Mouse (Mus musculus): Measurements from ENCODE around the gene Ccdc162. TPM values are rescaled to one million over a fixed set of nuclear protein-coding genes. Genes with fewer than 3 reads are reported as not detected.
A peak's percentile ranks its signal among the peaks of the same experiment; 100 is the strongest.
"Not testable (repeated sequence)": the region's sequence is repeated elsewhere in the genome, so short reads cannot be mapped to it uniquely, and the experiment has no call there.

Ccdc162 gene
- polyA plus RNA-seq, 1 experiment from 2014 or later = 0.32 TPM

GRCm38 (mm10) chr10:41684548-41684996, 31.9 kb downstream of the Ccdc162 start:
- H3K27ac ChIP-seq (replicated peaks) = no peak overlapping the region
- peak; percentile 23 for DNase-seq (ENCODE audit: low spot score)
- H3K36me3 ChIP-seq = no peaks in the 10 kb centered on the region
- WGBS = 6% methylated on average over 21 of the region's 21 CpGs
- H3K4me3 ChIP-seq = peak overlapping the region; percentile 32
- H3K27me3 ChIP-seq (ENCODE audit: low read depth, poor library complexity, severe bottlenecking) = peaks cover 28% of the 10 kb centered on the region
- peaks cover 7% of the 10 kb centered on the region for H3K4me1 ChIP-seq
- no peaks in the 10 kb centered on the region; the same call in 1 of the 2 replicates for H3K9me3 ChIP-seq (replicated peaks)

DNA sequence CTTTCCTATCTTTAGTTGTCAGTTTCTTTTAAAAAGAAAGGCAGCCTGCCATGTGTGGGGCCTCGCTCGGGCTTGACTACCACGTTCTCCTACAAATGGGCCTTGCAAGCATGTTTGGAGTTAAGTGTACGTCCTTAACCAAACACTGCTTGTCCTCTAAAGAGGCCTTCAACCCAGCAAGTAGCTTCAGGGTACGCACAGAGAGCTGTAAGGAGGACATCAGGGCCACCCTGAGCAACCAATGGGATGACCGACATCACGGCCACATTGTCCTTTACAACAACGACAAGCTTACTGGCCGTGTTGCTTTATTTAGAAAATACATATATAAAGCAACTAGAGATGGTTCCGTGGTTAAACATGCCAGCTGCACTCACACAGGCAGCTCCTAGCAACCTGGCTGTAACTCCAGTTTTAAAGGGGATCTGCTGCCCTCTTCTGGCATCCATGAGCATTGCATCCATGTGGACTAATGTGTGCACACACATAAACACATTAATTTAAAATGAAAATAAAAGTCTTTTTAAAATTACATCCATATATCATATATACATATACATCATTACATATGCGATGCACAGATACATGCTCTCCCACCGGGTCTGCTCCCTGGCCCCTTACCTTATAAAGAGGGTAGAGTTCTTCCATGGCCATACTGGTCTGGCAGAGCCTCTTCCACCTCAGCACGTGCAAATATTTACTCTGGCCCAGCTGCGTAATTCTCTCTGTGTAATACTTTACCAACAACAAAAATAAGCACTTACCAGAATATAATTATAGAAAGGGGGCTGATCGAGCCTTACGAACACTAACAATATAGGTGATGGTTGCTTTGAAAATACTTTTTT, 33.7 kb downstream of the Ccdc162 start:
- Histone ChIP-seq H3K27me3 (ENCODE audit: low read depth, poor library complexity, severe bottlenecking) (peaks cover 28% of the 10 kb centered on the region), H3K36me3 (no peaks in the 10 kb centered on the region), H3K4me1 (peaks cover 15% of the 10 kb centered on the region), H3K9me3 (replicated peaks) (no peaks in the 10 kb centered on the region; the same call in 1 of the 2 replicates), H3K4me3 (no peak overlapping the region), H3K27ac (replicated peaks) (no peak overlapping the region)
- WGBS = 45% methylated on average over 16 of the region's 16 CpGs
- peak; percentile 78 for DNase-seq (ENCODE audit: low spot score)

DNA sequence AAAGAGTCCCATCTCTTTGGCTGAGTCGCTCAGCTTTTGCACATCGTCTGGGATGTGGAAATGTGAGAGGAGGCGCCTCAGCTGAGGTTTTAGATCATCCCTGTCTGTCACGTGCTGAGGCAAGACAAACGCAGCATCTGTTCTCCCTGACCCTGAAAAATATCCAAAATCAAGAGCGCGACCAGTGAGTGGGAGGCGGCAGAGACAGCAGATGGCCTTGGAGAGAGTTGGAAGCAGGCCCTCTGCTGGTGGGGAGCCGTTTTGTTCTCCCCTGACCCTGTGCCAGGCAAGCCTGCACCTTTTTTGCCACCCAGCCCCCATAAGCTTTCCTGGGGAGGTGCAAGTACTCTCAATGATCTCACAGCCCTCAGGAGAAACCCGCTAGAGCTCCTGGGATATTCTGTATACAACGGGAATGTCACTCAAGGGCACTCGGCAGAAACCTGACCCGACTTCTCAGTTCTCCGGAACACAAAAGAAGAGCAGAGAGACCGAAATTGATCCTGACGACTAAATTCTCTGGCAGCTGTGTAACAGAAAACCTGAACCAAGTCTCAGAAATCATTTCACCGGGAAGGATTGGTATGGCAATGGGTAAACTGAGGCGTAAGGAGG, 37.6 kb downstream of the Ccdc162 start:
- peak; percentile 74 for DNase-seq (ENCODE audit: low spot score)
- H3K9me3 ChIP-seq (replicated peaks) = no peaks in the 10 kb centered on the region
- peak overlapping the region; percentile 33 for H3K4me3 ChIP-seq
- no peaks in the 10 kb centered on the region for H3K36me3 ChIP-seq
- H3K4me1 ChIP-seq = peaks cover 13% of the 10 kb centered on the region; the same call in 1 of the 2 replicates
- peaks cover 9% of the 10 kb centered on the region for H3K27me3 ChIP-seq (ENCODE audit: low read depth, poor library complexity, severe bottlenecking)
- 28% methylated on average over 18 of the region's 18 CpGs for WGBS
- H3K27ac ChIP-seq (replicated peaks) = peak overlapping the region; percentile 73

DNA sequence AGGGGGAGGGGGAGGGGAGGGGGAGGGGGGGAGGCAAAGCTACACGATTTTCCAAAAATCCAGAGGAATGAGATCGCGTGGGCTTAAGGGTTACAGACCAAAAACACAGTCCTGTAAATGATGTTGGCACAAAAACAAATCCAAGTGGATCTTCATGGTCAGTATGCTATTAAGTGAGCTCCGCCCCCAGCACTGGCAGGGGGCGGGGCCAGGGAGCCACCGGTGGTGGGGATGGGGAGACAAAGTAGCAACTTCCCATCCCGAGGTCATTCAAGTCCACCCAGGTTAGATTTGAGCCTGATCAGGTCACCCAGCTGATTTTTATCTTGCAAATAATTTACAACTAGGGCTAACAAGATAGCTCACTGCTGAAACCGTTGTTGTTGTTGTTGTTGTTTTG, 39.0 kb downstream of the Ccdc162 start:
- Histone ChIP-seq H3K27me3 (ENCODE audit: low read depth, poor library complexity, severe bottlenecking) (no peaks in the 10 kb centered on the region), H3K4me3 (no peak overlapping the region), H3K36me3 (no peaks in the 10 kb centered on the region), H3K9me3 (replicated peaks) (no peaks in the 10 kb centered on the region), H3K27ac (replicated peaks) (no peak overlapping the region), H3K4me1 (peaks cover 13% of the 10 kb centered on the region; the same call in 1 of the 2 replicates)
- no peak for DNase-seq (ENCODE audit: low spot score)
- 69% methylated on average over 8 of the region's 8 CpGs for WGBS

- DNase-seq (ENCODE audit: low spot score) = no peak
- peaks cover 13% of the 10 kb centered on the region; the same call in 1 of the 2 replicates for H3K4me1 ChIP-seq
- H3K9me3 ChIP-seq (replicated peaks) = no peaks in the 10 kb centered on the region
- H3K36me3 ChIP-seq = no peaks in the 10 kb centered on the region
- no peak overlapping the region for H3K4me3 ChIP-seq
- no peak overlapping the region; the same call in 1 of the 2 replicates for H3K27ac ChIP-seq (replicated peaks)
- WGBS = 79% methylated on average over 6 of the region's 6 CpGs
- H3K27me3 ChIP-seq (ENCODE audit: low read depth, poor library complexity, severe bottlenecking) = no peaks in the 10 kb centered on the region
These were observed 39.8 kb downstream of the Ccdc162 start for GRCm38 (mm10) chr10:41676661-41677061.

GRCm38 (mm10) chr10:41675842-41676571, 40.4 kb downstream of the Ccdc162 start:
- Histone ChIP-seq H3K36me3 (no peaks in the 10 kb centered on the region), H3K4me3 (no peak overlapping the region), H3K4me1 (peaks cover 13% of the 10 kb centered on the region; the same call in 1 of the 2 replicates), H3K27me3 (ENCODE audit: low read depth, poor library complexity, severe bottlenecking) (no peaks in the 10 kb centered on the region), H3K27ac (replicated peaks) (no peak overlapping the region), H3K9me3 (replicated peaks) (no peaks in the 10 kb centered on the region)
- no peak for DNase-seq (ENCODE audit: low spot score)
- 88% methylated on average over 6 of the region's 6 CpGs for WGBS

GRCm38 (mm10) chr10:41675243-41675642, 41.2 kb downstream of the Ccdc162 start:
- Histone ChIP-seq H3K4me1 (peaks cover 13% of the 10 kb centered on the region; the same call in 1 of the 2 replicates), H3K9me3 (replicated peaks) (no peaks in the 10 kb centered on the region)
- 81% methylated on average over 6 of the region's 6 CpGs for WGBS

DNA sequence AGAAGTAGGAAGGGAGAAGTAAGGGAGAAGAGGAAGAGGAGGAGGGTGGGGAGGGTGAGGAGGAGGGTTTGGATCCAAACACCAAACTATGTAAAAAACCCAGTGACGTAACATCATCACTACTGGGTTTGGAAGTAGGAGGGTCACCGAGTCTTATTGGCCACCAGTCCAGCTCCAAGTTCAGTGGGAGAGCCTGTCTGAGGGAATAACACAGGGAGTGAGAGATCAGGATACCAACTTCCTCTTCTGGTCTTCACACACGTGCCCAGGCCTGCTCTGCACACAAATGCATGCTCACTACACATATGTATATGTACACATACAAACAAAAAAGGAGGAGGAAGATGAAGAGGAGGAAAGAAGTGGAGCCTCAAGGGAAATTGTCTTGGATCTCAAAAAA, 42.1 kb downstream of the Ccdc162 start:
- 78% methylated on average over 3 of the region's 3 CpGs for WGBS

More at GRCm38 (mm10) chr10:41675243-41675642, 41.2 kb downstream of the Ccdc162 start:
- H3K27me3 ChIP-seq (ENCODE audit: low read depth, poor library complexity, severe bottlenecking) = no peaks in the 10 kb centered on the region
- no peak for DNase-seq (ENCODE audit: low spot score)
- H3K4me3 ChIP-seq = no peak overlapping the region
- H3K27ac ChIP-seq (replicated peaks) = no peak overlapping the region
- no peaks in the 10 kb centered on the region for H3K36me3 ChIP-seq

DNA sequence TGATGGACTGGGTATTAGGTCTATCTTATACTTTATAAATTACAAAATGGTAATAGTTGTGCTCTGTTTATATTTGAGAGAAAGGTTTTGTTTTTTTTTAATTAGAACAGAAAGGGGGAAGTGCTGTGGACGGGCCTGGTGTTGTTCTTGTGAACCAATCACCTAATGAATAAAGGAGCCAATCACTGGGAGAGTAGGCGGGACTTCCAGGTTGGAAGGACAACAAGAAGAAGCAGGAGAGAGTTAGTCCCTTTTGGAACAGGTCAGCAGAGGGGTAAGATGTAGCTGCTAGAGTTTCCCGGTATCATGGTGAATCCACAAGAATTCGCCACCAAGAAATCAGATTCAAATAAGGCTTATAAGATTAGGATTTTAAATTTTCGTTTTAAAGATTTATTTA, 46.2 kb downstream of the Ccdc162 start:
- Histone ChIP-seq H3K4me1 (no peaks in the 10 kb centered on the region), H3K36me3 (no peaks in the 10 kb centered on the region), H3K27ac (replicated peaks) (no peak overlapping the region), H3K27me3 (ENCODE audit: low read depth, poor library complexity, severe bottlenecking) (no peaks in the 10 kb centered on the region), H3K9me3 (replicated peaks) (no peaks in the 10 kb centered on the region), H3K4me3 (no peak overlapping the region)
- DNase-seq (ENCODE audit: low spot score) = no peak
- WGBS = 81% methylated on average over 5 of the region's 5 CpGs

More for the DNA sequence above, 42.1 kb downstream of the Ccdc162 start:
- Histone ChIP-seq H3K36me3 (no peaks in the 10 kb centered on the region), H3K4me3 (no peak overlapping the region), H3K27ac (replicated peaks) (no peak overlapping the region), H3K27me3 (ENCODE audit: low read depth, poor library complexity, severe bottlenecking) (no peaks in the 10 kb centered on the region), H3K9me3 (replicated peaks) (no peaks in the 10 kb centered on the region), H3K4me1 (peaks cover 13% of the 10 kb centered on the region; the same call in 1 of the 2 replicates)
- no peak for DNase-seq (ENCODE audit: low spot score)

DNA sequence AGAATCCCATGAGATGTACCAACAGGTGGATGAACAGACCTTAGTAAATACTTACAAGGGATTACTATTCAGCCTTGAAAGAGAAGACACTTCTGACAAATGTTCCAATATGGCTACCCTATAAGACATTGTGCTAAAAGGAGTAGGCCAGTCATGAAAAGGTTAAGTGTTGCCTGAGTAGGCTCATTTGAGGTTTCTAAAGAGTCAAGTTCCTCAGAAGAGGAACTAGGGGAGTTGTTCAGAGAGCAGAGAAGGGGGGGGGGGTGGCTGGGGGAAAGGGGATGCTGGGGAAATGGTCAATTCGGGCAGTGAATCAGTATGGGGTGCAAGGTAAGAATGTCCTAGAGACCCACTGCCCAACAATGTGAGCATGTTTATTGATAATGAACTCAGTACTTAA, 50.9 kb downstream of the Ccdc162 start:
- Histone ChIP-seq H3K36me3 (no peaks in the 10 kb centered on the region), H3K4me1 (no peaks in the 10 kb centered on the region), H3K4me3 (no peak overlapping the region), H3K27ac (replicated peaks) (no peak overlapping the region), H3K27me3 (ENCODE audit: low read depth, poor library complexity, severe bottlenecking) (no peaks in the 10 kb centered on the region), H3K9me3 (replicated peaks) (no peaks in the 10 kb centered on the region)
- no peak for DNase-seq (ENCODE audit: low spot score)
- 96% methylated on average over 1 of the region's 1 CpGs for WGBS

DNA sequence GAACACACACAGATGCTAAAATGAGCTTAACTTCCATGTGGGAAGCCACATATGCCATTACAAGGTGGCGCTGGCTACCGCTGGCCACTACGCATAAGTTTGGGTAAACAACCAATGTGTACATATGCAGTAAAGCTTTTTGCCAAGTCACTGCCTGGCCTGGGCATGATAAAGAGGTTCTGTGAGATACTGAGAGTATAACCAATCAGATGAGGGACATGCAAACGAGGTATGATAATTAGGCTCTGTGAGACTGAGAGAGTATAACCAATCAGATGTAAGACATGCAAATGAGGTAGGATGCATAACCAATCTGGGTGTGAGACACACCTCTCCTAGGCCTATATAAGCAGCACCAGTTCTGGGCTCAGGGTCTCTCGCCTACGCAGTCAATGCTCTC, 56.8 kb downstream of the Ccdc162 start:
- 91% methylated on average over 6 of the region's 6 CpGs for WGBS
- H3K36me3 ChIP-seq; H3K9me3 ChIP-seq (replicated peaks); H3K4me3 ChIP-seq; DNase-seq (ENCODE audit: low spot score); H3K27me3 ChIP-seq (ENCODE audit: low read depth, poor library complexity, severe bottlenecking); H3K27ac ChIP-seq (replicated peaks); H3K4me1 ChIP-seq: not testable (repeated sequence)

- H3K27me3 ChIP-seq (ENCODE audit: low read depth, poor library complexity, severe bottlenecking); DNase-seq (ENCODE audit: low spot score); H3K9me3 ChIP-seq (replicated peaks); H3K36me3 ChIP-seq; H3K27ac ChIP-seq (replicated peaks); H3K4me3 ChIP-seq: not testable (repeated sequence)
- H3K4me1 ChIP-seq = peaks cover 12% of the 10 kb centered on the region
These were observed 60.8 kb downstream of the Ccdc162 start for GRCm38 (mm10) chr10:41655684-41656083.
